ENCODE assay signal across 24 mouse cellular contexts in the genomic region with DNA sequence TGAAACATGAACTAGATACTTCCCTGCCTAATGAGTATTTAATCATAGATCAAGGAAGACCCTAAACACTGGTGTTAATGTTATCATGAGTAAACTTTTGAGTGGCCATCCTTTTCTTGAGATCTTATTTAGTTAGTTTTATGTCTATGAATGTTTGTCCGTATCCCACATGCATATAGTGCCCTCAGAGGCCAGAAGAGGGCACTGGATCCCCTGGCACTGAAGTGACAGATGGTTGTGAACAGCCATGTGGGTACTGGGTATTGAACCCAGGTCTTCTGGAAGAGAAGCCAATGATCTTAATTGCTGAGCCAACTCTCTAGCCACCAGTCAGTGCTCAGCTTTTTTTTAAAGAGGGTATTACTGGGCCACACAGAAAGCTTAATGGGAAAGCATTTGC.
DNase-seq lines count a peak whose midpoint lies in the region; ATAC-seq and TF ChIP-seq lines count a peak whose summit lies in the region.
"Had no signal": no experiment of that assay in that cellular context is flagged by ENCODE, and none has a peak within 500 bp of the region (broad histone marks: within the 10 kb centered on the region; RNA-seq: fewer than 3 reads in every experiment).

No protein-coding gene starts in this region.

- ATAC-seq in kidney, postnatal 0 days (replicated peaks; ENCODE audit: low FRiP score, low read depth): no peak
- no peak for ATAC-seq in midbrain, postnatal 0 days (ENCODE audit: low FRiP score)
- ATAC-seq in midbrain, embryonic 16.5 days: no peak
- no peak for ATAC-seq in megakaryocyte progenitor cell, adult 5-6 weeks (replicated peaks; ENCODE audit: poor library complexity)
- ATAC-seq in cerebellum, adult (ENCODE audit: insufficient number of reproducible peaks, low FRiP score, low TSS enrichment): no peak
- ATAC-seq: CD4-positive, CD25-positive, alpha-beta regulatory T cell, adult 4 months; forebrain, embryonic 14.5 days had no signal

- H3K9ac ChIP-seq in kidney, postnatal 0 days (ENCODE audit: low read depth, low read length): no peak overlapping the region
- no peak overlapping the region for H3K9ac ChIP-seq in midbrain, postnatal 0 days (replicated peaks; ENCODE audit: low read length, poor library complexity, severe bottlenecking)
- no peak overlapping the region for H3K9ac ChIP-seq in midbrain, embryonic 16.5 days (ENCODE audit: low read depth, low read length)
- no peak overlapping the region for H3K9ac ChIP-seq in MEL (ENCODE audit: control insufficient read depth, low read depth, low read length, poor library complexity, severe bottlenecking)
- H3K9ac ChIP-seq: embryonic facial prominence, embryonic 15.5 days; heart, embryonic 12.5 days; hindbrain, embryonic 14.5 days had no signal

- no peak for TF ChIP-seq EP300 in MEL (IDR thresholded peaks at IDR 0.05; ENCODE audit: low read depth in 1 of 2, low read length in 2 of 2)

- H3K36me3 ChIP-seq in kidney, postnatal 0 days (ENCODE audit: insufficient read depth, low read length): no peaks in the 10 kb centered on the region
- H3K36me3 ChIP-seq in midbrain, postnatal 0 days (ENCODE audit: insufficient read depth, low read length): no peaks in the 10 kb centered on the region
- H3K36me3 ChIP-seq in midbrain, embryonic 16.5 days (ENCODE audit: control insufficient read depth, insufficient read depth, low read length): no peaks in the 10 kb centered on the region
- no peaks in the 10 kb centered on the region for H3K36me3 ChIP-seq in MEL (ENCODE audit: control insufficient read depth in 1 of 2, insufficient read depth in 2 of 2, low read length in 2 of 2)
- H3K36me3 ChIP-seq: embryonic facial prominence, embryonic 15.5 days; forebrain, embryonic 10.5 days; heart, embryonic 12.5 days; hindbrain, embryonic 10.5 days had no signal

- no peak overlapping the region for H3K27ac ChIP-seq in kidney, postnatal 0 days
- no peak overlapping the region for H3K27ac ChIP-seq in midbrain, postnatal 0 days (ENCODE audit: low read depth, low read length)
- H3K27ac ChIP-seq in midbrain, embryonic 16.5 days (ENCODE audit: low read length): no peak overlapping the region
- H3K27ac ChIP-seq in MEL (ENCODE audit: control insufficient read depth, low read depth, low read length): no peak overlapping the region
- H3K27ac ChIP-seq: embryonic facial prominence, embryonic 15.5 days; forebrain, embryonic 10.5 days; hindbrain, embryonic 10.5 days; hindbrain, embryonic 14.5 days had no signal

- TF ChIP-seq POLR2A in MEL (IDR thresholded peaks at IDR 0.05; ENCODE audit: control insufficient read depth in 1 of 2, insufficient read depth in 1 of 2, low read depth in 1 of 2, low read length in 2 of 2, poor library complexity in 1 of 2): no peak

- peaks cover 8% of the 10 kb centered on the region for H3K4me1 ChIP-seq in kidney, postnatal 0 days (replicated peaks; ENCODE audit: insufficient read depth, low read length)
- H3K4me1 ChIP-seq in midbrain, postnatal 0 days (ENCODE audit: insufficient read depth, low read length): peaks cover 8% of the 10 kb centered on the region; the same call in 1 of the 2 replicates
- H3K4me1 ChIP-seq in midbrain, embryonic 16.5 days (ENCODE audit: control insufficient read depth, insufficient read depth, low read length): peaks cover 14% of the 10 kb centered on the region
- no peaks in the 10 kb centered on the region for H3K4me1 ChIP-seq in MEL (ENCODE audit: control insufficient read depth in 1 of 2, insufficient read depth in 2 of 2, low read length in 2 of 2)
- H3K4me1 ChIP-seq: heart, embryonic 12.5 days had no signal

- 90% methylated on average over 1 of the region's 1 CpGs for WGBS in kidney, postnatal 0 days
- WGBS in midbrain, postnatal 0 days: 88% methylated on average over 1 of the region's 1 CpGs
- WGBS in midbrain, embryonic 16.5 days: 100% methylated on average over 1 of the region's 1 CpGs

- peak; percentile 18; the same call in 1 of the 2 replicates for TF ChIP-seq CTCF in kidney, postnatal 0 days (IDR thresholded peaks at IDR 0.05; ENCODE audit: low read depth)
- TF ChIP-seq CTCF in midbrain, postnatal 0 days (IDR thresholded peaks at IDR 0.05): 0 out of 2 replicates have a peak, but pooled peaks have one; percentile 3
- peak; percentile 10 to 49 (median 40); a peak in 5 of 6 replicates for TF ChIP-seq CTCF in MEL (IDR thresholded peaks at IDR 0.05 in 2 of 3, conservative IDR thresholded peaks at IDR 0.05 in 1 of 3; ENCODE audit: control insufficient read depth in 1 of 3, insufficient read depth in 1 of 3, low read depth in 2 of 3, low read length in 3 of 3, poor library complexity in 1 of 3, severe bottlenecking in 1 of 3)

- no peaks in the 10 kb centered on the region for H3K79me2 ChIP-seq in MEL (ENCODE audit: control insufficient read depth, insufficient read depth, low read length, poor library complexity)

- H3K4me2 ChIP-seq in kidney, postnatal 0 days (ENCODE audit: low read length): no peak overlapping the region
- H3K4me2 ChIP-seq in midbrain, postnatal 0 days (ENCODE audit: low read depth, low read length, poor library complexity, severe bottlenecking): no peak overlapping the region
- no peak overlapping the region for H3K4me2 ChIP-seq in midbrain, embryonic 16.5 days (ENCODE audit: low read length)
- H3K4me2 ChIP-seq: embryonic facial prominence, embryonic 15.5 days; heart, embryonic 12.5 days; hindbrain, embryonic 14.5 days had no signal

- H3K27me3 ChIP-seq in kidney, postnatal 0 days (ENCODE audit: insufficient read depth, low read length): no peaks in the 10 kb centered on the region
- no peaks in the 10 kb centered on the region for H3K27me3 ChIP-seq in midbrain, postnatal 0 days (ENCODE audit: insufficient read depth, low read length)
- H3K27me3 ChIP-seq in midbrain, embryonic 16.5 days (ENCODE audit: control insufficient read depth, insufficient read depth, low read depth, low read length): no peaks in the 10 kb centered on the region
- H3K27me3 ChIP-seq in MEL (ENCODE audit: control insufficient read depth in 1 of 2, insufficient read depth in 2 of 2, low read length in 2 of 2): peaks cover 2 to 3% of the 10 kb centered on the region in 2 experiments; a peak in 3 of 4 replicates
- H3K27me3 ChIP-seq: embryonic facial prominence, embryonic 15.5 days; heart, embryonic 12.5 days had no signal

- peak; percentile 37 for TF ChIP-seq RAD21 in MEL (IDR thresholded peaks at IDR 0.05; ENCODE audit: low read depth, low read length)

- DNase-seq in kidney, postnatal 0 days (ENCODE audit: low spot score): no peak
- no peak for DNase-seq in kidney, adult 8-10 months
- DNase-seq in midbrain, postnatal 0 days (ENCODE audit: low spot score): no peak
- peak; percentile 15 for DNase-seq in MEL (ENCODE audit: low read depth, low spot score)
- DNase-seq: adrenal gland, adult 8-10 months; adrenal gland, postnatal 36 days; B cell, adult 2 months; cerebellum, adult 11 months; cerebellum, adult 8-10 months; cerebellum, postnatal 14 days; embryo, embryonic 11 days; gastrocnemius, postnatal 10 days; heart, adult 18-20 months had no signal

- no peak overlapping the region for H3K4me3 ChIP-seq in kidney, postnatal 0 days (replicated peaks; ENCODE audit: low read depth, low read length)
- H3K4me3 ChIP-seq in midbrain, postnatal 0 days (ENCODE audit: low read depth, low read length): no peak overlapping the region
- no peak overlapping the region for H3K4me3 ChIP-seq in midbrain, embryonic 16.5 days (ENCODE audit: low read depth, low read length)
- no peak overlapping the region for H3K4me3 ChIP-seq in MEL (ENCODE audit: control insufficient read depth in 1 of 2, insufficient read depth in 1 of 2, low read depth in 2 of 2, low read length in 2 of 2)
- H3K4me3 ChIP-seq: embryonic facial prominence, embryonic 15.5 days; erythroblast, embryonic 14.5 days; forebrain, embryonic 10.5 days; heart, embryonic 12.5 days; hindbrain, embryonic 10.5 days had no signal

- no peaks in the 10 kb centered on the region for H3K9me3 ChIP-seq in kidney, postnatal 0 days (replicated peaks; ENCODE audit: low read length)
- H3K9me3 ChIP-seq in midbrain, postnatal 0 days (ENCODE audit: low read length): no peaks in the 10 kb centered on the region
- no peaks in the 10 kb centered on the region for H3K9me3 ChIP-seq in midbrain, embryonic 16.5 days (replicated peaks; ENCODE audit: control insufficient read depth, low read length, poor library complexity, severe bottlenecking)
- no peaks in the 10 kb centered on the region for H3K9me3 ChIP-seq in MEL (replicated peaks; ENCODE audit: insufficient read depth, low read length)
- H3K9me3 ChIP-seq: embryonic facial prominence, embryonic 15.5 days; forebrain, embryonic 10.5 days; heart, embryonic 12.5 days; hindbrain, embryonic 10.5 days had no signal

TF ChIP-seq in MEL, 35 proteins besides CTCF, POLR2A, EP300 and RAD21:
- TF ChIP-seq GABPA (IDR thresholded peaks at IDR 0.05; ENCODE audit: low read depth, low read length) (no peak), SMC3 (IDR thresholded peaks at IDR 0.05; ENCODE audit: low read depth, low read length) (peak; percentile 59)
TF ChIP-seq in MEL: peak in this region for 1.
